Mouse (Mus musculus) kidney, embryonic 15.5 days (tissue): ENCODE results near the gene Rsrc2. TPM values are rescaled to one million over a fixed set of nuclear protein-coding genes. Genes with fewer than 3 reads are reported as not detected.
"Not testable (repeated sequence)": the region's sequence is repeated elsewhere in the genome, so short reads cannot be mapped to it uniquely, and the experiment has no call there.

Source experiments
- ATAC-seq: fragments of 200-750 bp; cut with Nextera tagmentation; replicated peaks from 2 replicates; pipeline ENCODE4 v1.8.0; 2017; ENCODE audit warnings: moderate TSS enrichment; ENCODE audit not compliant: low FRiP score
- H3K27ac ChIP-seq: fragments of 300-500 bp; sonication (generic); 2 replicates; pipeline ENCODE4 v1.5.1; 2015; ENCODE audit warnings: mild to moderate bottlenecking, inconsistent platforms
- H3K27me3 ChIP-seq: fragments of 300-500 bp; sonication (generic); 2 replicates; pipeline ENCODE4 v1.6.1; 2015; ENCODE audit warnings: inconsistent platforms
- H3K36me3 ChIP-seq: fragments of 300-500 bp; sonication (generic); 2 replicates; pipeline ENCODE4 v1.6.1; 2015; ENCODE audit warnings: inconsistent platforms
- H3K4me1 ChIP-seq: fragments of 300-500 bp; sonication (generic); 2 replicates; pipeline ENCODE4 v1.6.1; 2015; ENCODE audit warnings: inconsistent platforms
- H3K4me2 ChIP-seq: fragments of 300-500 bp; sonication (generic); 2 replicates; pipeline ENCODE4 v1.6.1; 2015; ENCODE audit warnings: moderate library complexity, mild to moderate bottlenecking, inconsistent platforms
- H3K4me3 ChIP-seq: fragments of 300-500 bp; sonication (generic); replicated peaks from 2 replicates; pipeline ENCODE4 v1.5.1; 2015; ENCODE audit warnings: mild to moderate bottlenecking, inconsistent platforms
- H3K9ac ChIP-seq: fragments of 300-500 bp; sonication (generic); 2 replicates; pipeline ENCODE4 v1.6.1; 2015; ENCODE audit warnings: mild to moderate bottlenecking, inconsistent platforms
- H3K9me3 ChIP-seq: fragments of 300-500 bp; sonication (generic); replicated peaks from 2 replicates; pipeline ENCODE4 v1.6.1; 2016; ENCODE audit warnings: inconsistent platforms
- WGBS: fragments of 180-500 bp; shearing (Covaris S2); methylation state at CpG from one replicate; pipeline ENCODE4 v1.1.7; 2015; ENCODE audit warnings: mixed read lengths; 5-methylcytosine and 5-hydroxymethylcytosine counted together
- polyA plus RNA-seq: library from polyadenylated mRNA; unstranded; fragments of >200 nt; fragmentation: Nextera tagmentation; extraction: Ambion mirVana; gene quantifications from 2 replicates; pipeline ENCODE4 v1.2.1, GENCODE M21; 2015

Rsrc2 gene
- 122 and 124 TPM in 2 replicates for polyA plus RNA-seq

DNA sequence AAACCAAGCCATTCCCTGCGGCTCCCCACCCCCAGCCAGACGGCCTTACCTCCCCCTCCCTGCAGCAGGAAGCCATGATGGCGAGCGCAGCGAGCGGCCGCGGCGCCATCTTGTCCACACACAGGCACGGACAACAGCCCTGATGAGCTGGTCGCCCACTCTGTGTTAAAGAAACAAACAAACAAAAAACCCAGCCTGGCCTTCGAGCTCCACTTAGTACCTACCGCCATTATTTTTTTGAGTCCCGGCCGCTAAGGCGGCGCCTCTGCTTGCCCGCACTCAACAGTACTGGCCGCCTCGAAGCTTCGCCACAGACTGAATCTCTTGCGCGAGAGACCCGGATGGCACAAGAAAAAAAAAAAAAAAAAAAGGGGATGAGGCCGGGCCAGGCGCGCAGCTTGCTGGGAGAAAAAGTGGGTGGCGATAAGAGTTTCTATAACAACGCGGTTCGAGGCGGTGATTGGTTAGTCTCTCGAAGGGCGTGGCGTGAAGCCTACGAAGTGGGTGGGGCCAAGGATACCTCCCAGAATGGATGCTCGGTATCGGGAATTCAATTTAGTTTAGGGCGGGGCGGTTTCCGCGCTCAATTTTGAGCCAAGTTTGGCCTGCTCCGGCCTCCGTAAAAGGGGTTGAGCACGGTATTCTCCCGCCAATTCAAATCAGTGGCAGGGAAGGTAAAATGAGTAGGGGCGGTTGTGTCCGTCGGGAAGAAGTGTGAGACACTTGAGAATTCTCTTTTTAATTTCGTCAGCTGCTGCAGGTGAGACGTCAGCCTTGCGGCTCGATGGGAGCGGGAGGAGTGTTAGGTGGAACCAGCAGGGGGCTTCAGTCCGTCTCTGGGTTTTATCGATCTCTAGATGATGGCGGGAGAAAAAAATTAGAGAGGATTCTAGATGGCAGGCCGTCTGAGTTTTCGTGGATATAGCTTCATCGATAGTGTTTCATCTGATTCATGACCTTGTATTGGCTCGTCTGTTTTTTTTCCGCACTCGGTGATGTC lies at the start of gene Rsrc2, which contains the start of gene Kntc1:
Rsrc2 (minus strand) TSS at position 350 of the 1,000 bp plus-strand sequence.
Kntc1 (plus strand) TSS at position 652 of the 1,000 bp plus-strand sequence.
- H3K36me3 ChIP-seq: peaks cover 27% of the 10 kb centered on the region
- H3K4me2 ChIP-seq: peak within 1 kb of the TSS; percentile 78
- H3K9me3 ChIP-seq: no peaks in the 10 kb centered on the region
- under 1% methylated on average over 63 of the region's 63 CpGs for WGBS
- peak within 1 kb of the TSS; percentile 82 for H3K9ac ChIP-seq
- peak; percentile 98 for ATAC-seq
- peak within 1 kb of the TSS; percentile 100 for H3K27ac ChIP-seq
- H3K4me3 ChIP-seq: peak within 1 kb of the TSS; percentile 82
- peaks cover 40% of the 10 kb centered on the region for H3K4me1 ChIP-seq
- no peaks in the 10 kb centered on the region for H3K27me3 ChIP-seq

DNA sequence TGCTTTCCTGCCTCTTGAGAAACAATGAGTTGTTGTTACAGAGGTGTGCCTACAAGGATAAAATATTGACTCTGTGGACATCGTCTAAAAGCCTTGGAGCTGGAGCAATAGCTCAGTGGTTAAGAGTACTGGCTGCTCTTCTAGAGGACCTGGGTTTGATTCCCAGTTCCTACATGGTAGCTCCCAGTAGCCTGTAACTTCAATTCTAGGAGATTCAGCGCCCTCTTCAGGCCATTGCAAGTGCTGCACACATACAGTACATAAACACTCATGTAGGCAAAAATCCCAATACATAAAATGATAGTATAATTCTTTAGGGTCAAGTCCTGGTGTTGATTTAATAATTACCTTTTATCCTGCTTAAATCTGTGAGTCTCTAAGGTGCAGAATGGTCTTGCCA lies 43.9 kb upstream of the Rsrc2 start:
- 86% methylated on average over 2 of the region's 2 CpGs for WGBS
- H3K4me3 ChIP-seq: no peak overlapping the region
- no peak overlapping the region for H3K4me2 ChIP-seq
- H3K9me3 ChIP-seq: no peaks in the 10 kb centered on the region
- no peaks in the 10 kb centered on the region for H3K27me3 ChIP-seq
- no peak overlapping the region for H3K27ac ChIP-seq
- H3K36me3 ChIP-seq: peaks cover 95% of the 10 kb centered on the region
- ATAC-seq: no peak
- no peak overlapping the region for H3K9ac ChIP-seq
- H3K4me1 ChIP-seq: no peaks in the 10 kb centered on the region

DNA sequence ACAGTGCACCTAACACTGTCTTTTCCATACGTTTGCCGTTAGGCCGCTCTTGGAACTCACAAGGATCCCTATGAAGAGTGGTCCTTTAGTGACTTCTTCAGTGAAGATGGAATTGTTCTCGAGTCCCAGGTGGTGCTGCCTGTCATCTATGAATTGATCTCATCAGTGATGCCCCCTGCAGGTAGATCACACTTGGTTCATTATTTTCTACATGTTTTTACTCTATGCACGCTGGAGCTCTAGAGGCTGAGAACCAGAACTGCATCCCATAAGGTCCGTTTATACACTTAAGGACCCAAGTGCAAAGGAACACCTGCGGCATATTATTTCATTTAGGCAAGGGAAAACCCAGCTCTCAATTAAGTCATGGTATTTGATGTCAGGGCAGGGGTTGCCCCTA lies 39.8 kb upstream of the Rsrc2 start:
- no peaks in the 10 kb centered on the region for H3K27me3 ChIP-seq
- ATAC-seq: no peak
- H3K4me2 ChIP-seq: no peak overlapping the region
- H3K4me1 ChIP-seq: no peaks in the 10 kb centered on the region
- no peaks in the 10 kb centered on the region for H3K9me3 ChIP-seq
- WGBS: 91% methylated on average over 7 of the region's 7 CpGs
- H3K36me3 ChIP-seq: peaks cover 95% of the 10 kb centered on the region
- no peak overlapping the region for H3K4me3 ChIP-seq
- no peak overlapping the region for H3K9ac ChIP-seq
- H3K27ac ChIP-seq: no peak overlapping the region

DNA sequence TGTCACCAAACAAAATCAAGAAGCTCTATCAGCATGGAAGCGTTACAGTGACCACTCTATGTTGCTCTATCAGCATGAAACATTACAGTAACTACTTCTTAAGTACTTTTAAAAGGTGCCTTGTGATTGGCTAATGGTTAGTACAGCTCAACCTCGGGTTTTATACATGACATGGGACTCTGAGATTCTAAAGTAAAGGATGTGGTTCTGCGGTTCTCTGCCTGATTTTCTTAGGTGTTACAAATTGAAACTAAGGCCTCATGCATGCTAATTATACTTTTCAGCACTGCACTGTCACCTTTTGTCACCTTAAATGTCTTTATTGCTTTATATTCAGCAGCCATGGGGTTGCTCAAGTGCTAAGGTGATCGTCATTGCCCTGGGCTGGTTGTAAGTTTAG lies 32.6 kb upstream of the Rsrc2 start:
- Histone ChIP-seq H3K36me3 (peaks cover 95% of the 10 kb centered on the region), H3K27ac (no peak overlapping the region), H3K4me3 (no peak overlapping the region), H3K27me3 (no peaks in the 10 kb centered on the region), H3K4me1 (no peaks in the 10 kb centered on the region), H3K9me3 (no peaks in the 10 kb centered on the region), H3K4me2 (no peak overlapping the region), H3K9ac (no peak overlapping the region)
- no peak for ATAC-seq
- WGBS: 85% methylated on average over 4 of the region's 4 CpGs

DNA sequence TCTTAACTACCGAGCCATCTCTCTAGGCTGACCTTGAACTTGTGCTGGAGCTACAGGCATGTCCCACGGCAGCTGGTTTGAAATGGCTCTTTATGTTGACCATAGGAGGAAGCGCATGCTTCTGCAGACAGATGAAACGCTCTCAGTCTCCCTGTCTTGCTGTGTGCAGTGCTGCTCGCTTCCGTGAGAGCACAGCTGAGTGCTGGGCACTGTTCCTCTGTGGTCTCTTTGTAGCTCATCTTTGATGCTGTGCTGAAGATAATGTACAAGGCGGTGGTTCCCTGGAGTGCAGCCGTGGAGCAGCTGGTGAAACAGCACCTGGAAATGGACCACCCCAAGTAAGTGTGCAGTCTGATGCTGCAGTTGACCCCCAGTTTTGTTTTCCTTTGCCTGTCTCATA lies 31.5 kb upstream of the Rsrc2 start:
- H3K36me3 ChIP-seq: peaks cover 96% of the 10 kb centered on the region
- WGBS: 93% methylated on average over 8 of the region's 8 CpGs

DNA sequence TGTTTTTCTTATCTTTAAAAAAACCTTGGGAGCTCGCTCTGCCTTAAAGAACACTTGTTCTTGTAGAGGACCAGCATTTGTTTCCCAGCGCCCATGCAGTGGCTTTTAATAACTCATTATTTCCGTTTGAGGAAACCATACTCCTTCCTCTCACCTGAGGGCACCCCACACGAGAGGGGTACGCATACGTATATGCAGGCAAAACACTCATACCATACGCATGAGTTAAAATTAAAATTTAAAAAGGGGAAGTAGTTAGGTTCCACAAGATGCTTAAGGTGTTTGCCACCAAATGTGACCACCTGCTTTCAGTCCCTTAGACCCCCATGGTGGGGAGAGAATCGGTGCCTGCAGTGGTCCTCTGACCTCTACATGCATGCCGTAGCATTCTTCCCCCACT lies 24.2 kb upstream of the Rsrc2 start:
- ATAC-seq: no peak
- Histone ChIP-seq H3K4me1 (no peaks in the 10 kb centered on the region), H3K9ac (no peak overlapping the region), H3K36me3 (peaks cover 91% of the 10 kb centered on the region), H3K27ac (no peak overlapping the region), H3K4me3 (no peak overlapping the region), H3K27me3 (no peaks in the 10 kb centered on the region), H3K9me3 (no peaks in the 10 kb centered on the region), H3K4me2 (no peak overlapping the region)
- WGBS: 92% methylated on average over 9 of the region's 9 CpGs

More for the DNA sequence above, 31.5 kb upstream of the Rsrc2 start:
- Histone ChIP-seq H3K27ac (no peak overlapping the region), H3K9ac (no peak overlapping the region), H3K4me1 (no peaks in the 10 kb centered on the region), H3K27me3 (no peaks in the 10 kb centered on the region), H3K4me3 (no peak overlapping the region), H3K4me2 (no peak overlapping the region), H3K9me3 (no peaks in the 10 kb centered on the region)
- ATAC-seq: no peak

DNA sequence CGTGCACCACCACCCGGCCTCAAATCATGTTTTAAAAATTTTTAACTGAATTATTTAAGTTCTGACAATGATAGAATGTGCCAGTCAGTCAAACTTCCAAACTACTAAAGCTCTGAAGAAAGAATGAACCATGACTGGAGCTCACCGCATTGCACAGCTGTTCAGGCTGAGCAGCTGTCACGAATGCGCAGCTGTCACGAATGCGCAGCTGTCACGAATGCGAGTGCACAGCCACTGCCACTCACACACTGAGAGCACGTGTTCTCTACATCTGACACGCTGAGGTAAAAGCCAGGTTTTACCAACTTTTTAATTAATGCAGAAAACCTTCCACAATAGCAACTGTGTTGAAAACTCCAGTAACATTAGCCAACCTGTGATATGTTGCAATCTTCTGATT lies 17.2 kb upstream of the Rsrc2 start:
- not testable (repeated sequence) for H3K4me1 ChIP-seq, H3K4me2 ChIP-seq, H3K27ac ChIP-seq, H3K9me3 ChIP-seq, H3K9ac ChIP-seq, H3K4me3 ChIP-seq, H3K27me3 ChIP-seq, ATAC-seq
- WGBS: 93% methylated on average over 11 of the region's 11 CpGs
- peaks cover 88% of the 10 kb centered on the region for H3K36me3 ChIP-seq

DNA sequence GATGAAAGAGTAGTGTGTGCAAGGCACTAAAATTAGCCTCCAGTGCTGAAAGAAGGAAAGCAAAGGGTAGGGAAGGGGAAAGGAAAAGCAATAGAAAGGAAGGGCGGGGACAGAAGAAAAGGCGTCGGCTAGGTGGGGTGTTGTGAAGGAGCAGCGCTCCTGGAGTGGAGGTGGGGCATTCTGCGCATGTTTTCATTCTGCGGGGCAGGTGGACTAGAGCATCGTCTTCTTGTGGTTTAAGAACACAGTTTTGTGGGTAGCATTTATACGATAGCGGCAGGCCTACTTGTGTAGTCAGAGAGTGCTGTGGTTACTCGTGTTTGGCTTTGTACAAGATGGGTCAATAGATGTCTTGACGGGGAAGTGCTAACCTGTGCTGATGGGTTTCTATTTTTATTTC lies 16.3 kb upstream of the Rsrc2 start:
- Histone ChIP-seq H3K4me3 (no peak overlapping the region), H3K36me3 (peaks cover 87% of the 10 kb centered on the region), H3K4me2 (no peak overlapping the region), H3K9me3 (no peaks in the 10 kb centered on the region), H3K27me3 (no peaks in the 10 kb centered on the region), H3K27ac (no peak overlapping the region), H3K9ac (no peak overlapping the region), H3K4me1 (no peaks in the 10 kb centered on the region)
- no peak for ATAC-seq
- 96% methylated on average over 11 of the region's 11 CpGs for WGBS

DNA sequence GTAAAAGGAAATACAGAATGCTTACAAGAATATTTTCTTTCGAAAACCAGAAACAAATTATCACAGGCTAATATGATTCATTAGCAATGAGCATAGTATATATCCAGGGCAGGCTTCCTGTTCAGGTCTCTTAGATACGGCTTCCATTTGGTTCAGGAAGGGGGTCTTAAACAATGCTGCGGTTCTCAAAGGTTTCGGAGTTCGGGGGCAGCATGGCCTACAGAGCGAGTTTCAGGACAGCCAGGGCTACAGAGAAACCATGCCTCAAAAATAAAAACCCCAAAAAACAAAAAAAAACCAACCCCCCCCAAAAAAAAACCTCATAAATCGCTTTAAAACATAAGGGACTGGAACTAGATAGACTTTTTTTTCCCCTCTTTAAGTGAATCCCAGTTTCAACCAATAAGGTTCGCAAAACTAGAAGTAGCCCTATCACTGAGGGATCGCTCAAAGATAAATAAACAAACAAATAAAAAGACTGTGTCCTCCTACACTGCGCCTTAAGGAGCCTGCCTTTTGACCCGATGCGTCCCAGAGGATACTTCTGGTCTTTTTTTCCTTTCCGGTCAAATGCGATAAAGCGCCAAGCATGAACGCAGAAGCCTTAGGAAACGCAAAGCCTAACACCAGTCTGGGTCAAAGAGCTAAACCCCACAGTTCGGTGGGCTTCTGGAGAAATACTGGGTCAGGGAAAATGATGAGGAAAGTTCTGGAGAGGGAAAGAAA lies 712 bp downstream of the Rsrc2 start:
- peak; percentile 22 for ATAC-seq

DNA sequence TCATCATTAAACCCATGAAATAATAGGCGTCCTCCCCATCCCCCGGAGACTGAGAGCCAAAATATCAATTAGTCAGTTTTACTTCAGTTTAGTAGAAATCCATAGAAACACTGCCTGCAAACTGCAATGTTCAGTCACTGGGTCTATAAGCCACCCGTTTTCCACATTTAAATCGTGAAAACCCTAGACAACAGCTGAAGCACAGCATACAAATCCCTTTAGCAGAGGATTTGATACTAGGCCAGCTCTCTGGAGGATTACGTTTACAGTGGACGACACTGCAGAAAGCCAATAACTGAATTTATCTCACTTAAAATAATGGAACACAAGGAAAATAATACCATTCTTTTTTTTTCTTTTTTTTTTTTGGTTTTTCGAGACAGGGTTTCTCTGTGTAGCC lies 1.6 kb downstream of the Rsrc2 start:
- H3K4me3 ChIP-seq: peak overlapping the region; percentile 82
- H3K9me3 ChIP-seq: no peaks in the 10 kb centered on the region
- ATAC-seq: no peak
- H3K4me2 ChIP-seq: peak overlapping the region; percentile 67
- peaks cover 40% of the 10 kb centered on the region for H3K4me1 ChIP-seq
- no peaks in the 10 kb centered on the region for H3K27me3 ChIP-seq
- WGBS: 14% methylated on average over 7 of the region's 7 CpGs
- no peak overlapping the region for H3K27ac ChIP-seq
- H3K9ac ChIP-seq: peak overlapping the region; percentile 82
- peaks cover 34% of the 10 kb centered on the region for H3K36me3 ChIP-seq

More for the DNA sequence above, 712 bp downstream of the Rsrc2 start:
- peak overlapping the region; percentile 100 for H3K27ac ChIP-seq
- peak overlapping the region; percentile 82 for H3K9ac ChIP-seq
- no peaks in the 10 kb centered on the region for H3K27me3 ChIP-seq
- H3K36me3 ChIP-seq: peaks cover 27% of the 10 kb centered on the region
- H3K4me3 ChIP-seq: peak overlapping the region; percentile 82
- WGBS: 1% methylated on average over 18 of the region's 18 CpGs
- H3K9me3 ChIP-seq: no peaks in the 10 kb centered on the region
- peak overlapping the region; percentile 67 for H3K4me2 ChIP-seq
- H3K4me1 ChIP-seq: peaks cover 40% of the 10 kb centered on the region

DNA sequence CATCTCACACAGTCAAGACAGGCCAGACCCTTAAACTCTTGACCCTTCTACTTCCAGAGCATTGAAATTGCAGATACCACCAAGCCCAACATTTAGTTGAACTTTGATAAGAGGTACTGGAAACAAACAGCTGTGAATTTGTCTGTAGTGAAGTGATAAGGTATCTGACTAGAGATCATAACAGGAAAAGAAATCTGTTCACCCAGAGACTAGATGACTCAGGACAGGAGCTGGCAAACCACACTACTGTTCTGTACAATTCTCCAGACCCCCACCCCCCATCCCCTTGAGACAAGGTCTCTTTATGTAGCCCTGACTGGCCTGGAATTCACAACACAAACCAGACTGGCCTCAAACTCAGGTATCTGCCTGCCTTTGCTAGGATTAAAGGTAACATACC lies 3.0 kb downstream of the Rsrc2 start:
- peak overlapping the region; percentile 82 for H3K4me3 ChIP-seq
- no peak for ATAC-seq

DNA sequence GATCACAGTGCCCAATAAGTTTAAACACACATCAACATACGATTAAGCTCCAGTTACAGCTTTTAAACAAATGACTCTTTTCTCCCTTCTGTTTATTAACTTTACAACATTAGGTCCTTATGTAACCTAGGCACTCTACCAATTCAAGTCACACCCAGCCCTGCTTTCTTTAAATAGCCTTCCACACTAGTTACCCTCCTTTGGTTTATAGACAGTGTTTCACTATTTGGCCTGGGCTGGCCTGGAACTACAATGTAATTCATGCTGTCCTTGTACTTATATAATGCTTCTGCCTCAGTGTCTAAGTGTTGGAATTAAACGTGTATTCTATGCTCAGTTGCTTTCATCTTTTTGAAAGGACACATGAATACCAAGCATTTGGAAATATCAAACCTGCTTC lies 4.9 kb downstream of the Rsrc2 start:
- Histone ChIP-seq H3K4me2 (no peak overlapping the region), H3K9ac (no peak overlapping the region), H3K27me3 (no peaks in the 10 kb centered on the region), H3K4me3 (no peak overlapping the region), H3K27ac (no peak overlapping the region), H3K4me1 (peaks cover 24% of the 10 kb centered on the region), H3K36me3 (peaks cover 63% of the 10 kb centered on the region), H3K9me3 (no peaks in the 10 kb centered on the region)
- ATAC-seq: no peak
- WGBS: 89% methylated on average over 2 of the region's 2 CpGs

More for the DNA sequence above, 3.0 kb downstream of the Rsrc2 start:
- H3K36me3 ChIP-seq: peaks cover 45% of the 10 kb centered on the region
- H3K4me1 ChIP-seq: peaks cover 37% of the 10 kb centered on the region
- no peak overlapping the region; the same call in 1 of the 2 replicates for H3K27ac ChIP-seq
- H3K27me3 ChIP-seq: no peaks in the 10 kb centered on the region
- H3K9ac ChIP-seq: peak overlapping the region; percentile 12; the same call in 1 of the 2 replicates
- H3K4me2 ChIP-seq: peak overlapping the region; percentile 67
- no peaks in the 10 kb centered on the region for H3K9me3 ChIP-seq
